ENCODE assay signal across 8 mouse cellular contexts in genomic region chr7:99483271-99483923, GRCm38 (mm10). TPM values are rescaled to one million over a fixed set of nuclear protein-coding genes. Genes with fewer than 3 reads are reported as not detected.
DNase-seq lines count a peak whose midpoint lies in the region; ATAC-seq and TF ChIP-seq lines count a peak whose summit lies in the region.

TSS of gene Rps3 (minus strand) at chr7:99483738.

- WGBS in heart, embryonic 11.5 days (ENCODE audit: insufficient replicate concordance): under 1% methylated on average over 45 of the region's 45 CpGs
- WGBS in kidney, embryonic 16.5 days: under 1% methylated on average over 44 of the region's 45 CpGs
- WGBS in liver, adult 2 months: under 1% methylated on average over 45 of the region's 45 CpGs

- peaks cover 54% of the 10 kb centered on the region for H3K4me1 ChIP-seq in erythroblast, embryonic 14.5 days (ENCODE audit: control insufficient read depth)
- peaks cover 26% of the 10 kb centered on the region for H3K4me1 ChIP-seq in heart, embryonic 11.5 days (ENCODE audit: control insufficient read depth, insufficient read depth, low read length)
- H3K4me1 ChIP-seq in kidney, embryonic 16.5 days (ENCODE audit: insufficient read depth, low read length): peaks cover 30% of the 10 kb centered on the region
- H3K4me1 ChIP-seq in liver, adult 2 months (ENCODE audit: control insufficient read depth, insufficient read depth, low read length): peaks cover 16% of the 10 kb centered on the region

- peak within 1 kb of the TSS; percentile 92 for H3K4me2 ChIP-seq in heart, embryonic 11.5 days
- peak within 1 kb of the TSS; percentile 87 for H3K4me2 ChIP-seq in kidney, embryonic 16.5 days (replicated peaks; ENCODE audit: low read depth, low read length)
- H3K4me2 ChIP-seq in myocyte (ENCODE audit: low read depth): peak within 1 kb of the TSS; percentile 98

- H3K79me3 ChIP-seq in C2C12 (ENCODE audit: low read depth): peaks cover 33% of the 10 kb centered on the region

- DNase-seq in brain, embryonic 14.5 days (ENCODE audit: low read depth): peak; percentile 100
- DNase-seq in liver, adult 2 months (ENCODE audit: extremely low read depth, low read depth, low spot score): peak; percentile 98
- DNase-seq in splenic B cell, adult 2 months (ENCODE audit: low read depth, low spot score): peak; percentile 98

- no peak for TF ChIP-seq CTCF in C2C12 (IDR thresholded peaks at IDR 0.05; ENCODE audit: control insufficient read depth, insufficient read depth, insufficient read length)
- TF ChIP-seq CTCF in brain, embryonic 14.5 days (IDR thresholded peaks at IDR 0.05; ENCODE audit: borderline replicate concordance, extremely low read depth, insufficient read depth, insufficient read length): no peak
- TF ChIP-seq CTCF in liver, adult 2 months (IDR thresholded peaks at IDR 0.05; ENCODE audit: low read depth, low read length): no peak

- H3K36me3 ChIP-seq in C2C12 (ENCODE audit: control insufficient read depth, insufficient read depth): peaks cover 35% of the 10 kb centered on the region
- H3K36me3 ChIP-seq in erythroblast, embryonic 14.5 days (ENCODE audit: control insufficient read depth): peaks cover 44% of the 10 kb centered on the region
- H3K36me3 ChIP-seq in heart, embryonic 11.5 days (ENCODE audit: control insufficient read depth, insufficient read depth, low read length): peaks cover 33% of the 10 kb centered on the region
- H3K36me3 ChIP-seq in kidney, embryonic 16.5 days (ENCODE audit: insufficient read depth, low read length): peaks cover 39% of the 10 kb centered on the region
- H3K36me3 ChIP-seq in liver, adult 2 months (ENCODE audit: control insufficient read depth, insufficient read depth, low read length): peaks cover 37% of the 10 kb centered on the region
- H3K36me3 ChIP-seq in myocyte (ENCODE audit: control insufficient read depth, insufficient read depth): no peaks in the 10 kb centered on the region
- peaks cover 7% of the 10 kb centered on the region for H3K36me3 ChIP-seq in splenic B cell, adult 2 months (ENCODE audit: control insufficient read depth, insufficient read depth, low read length, poor library complexity, severe bottlenecking)

- TF ChIP-seq POLR2A in brain, embryonic 14.5 days (IDR thresholded peaks at IDR 0.05; ENCODE audit: borderline replicate concordance, extremely low read depth, insufficient read depth, insufficient read length, poor library complexity, severe bottlenecking): peak; percentile 76; the same call in 1 of the 2 replicates
- peak; percentile 87 for TF ChIP-seq POLR2A in liver, adult 2 months (IDR thresholded peaks at IDR 0.05; ENCODE audit: extremely low read depth, insufficient read depth, low read length)
- peak; percentile 75 for TF ChIP-seq POLR2A in myocyte (IDR thresholded peaks at IDR 0.05; ENCODE audit: insufficient read length, low read depth)

- H3K9ac ChIP-seq in heart, embryonic 11.5 days (ENCODE audit: low read depth, low read length): peak within 1 kb of the TSS; percentile 98
- peak within 1 kb of the TSS; percentile 94 for H3K9ac ChIP-seq in kidney, embryonic 16.5 days (replicated peaks; ENCODE audit: low read length)
- peak within 1 kb of the TSS; percentile 86 for H3K9ac ChIP-seq in liver, adult 2 months (ENCODE audit: low read depth, low read length)

- H3K79me2 ChIP-seq in C2C12 (ENCODE audit: control insufficient read depth, insufficient read depth) (peaks cover 49% of the 10 kb centered on the region), myocyte (ENCODE audit: control insufficient read depth, insufficient read depth) (peaks cover 24% of the 10 kb centered on the region)
- peaks cover 15% of the 10 kb centered on the region; the same call in 1 of the 2 replicates for H3K79me2 ChIP-seq in liver, adult 2 months (ENCODE audit: control insufficient read depth, insufficient read depth, low read length)

- H3K27ac ChIP-seq in heart, embryonic 11.5 days (ENCODE audit: low read depth, low read length): peak within 1 kb of the TSS; percentile 86
- peak within 1 kb of the TSS; percentile 82 for H3K27ac ChIP-seq in kidney, embryonic 16.5 days (ENCODE audit: low read length)
- peak within 1 kb of the TSS; percentile 23 for H3K27ac ChIP-seq in liver, adult 2 months (replicated peaks; ENCODE audit: insufficient read depth, low read depth, low read length)

- ATAC-seq in heart, embryonic 11.5 days (replicated peaks; ENCODE audit: insufficient number of reproducible peaks, low FRiP score, low TSS enrichment): peak; percentile 89
- ATAC-seq in kidney, embryonic 16.5 days (ENCODE audit: low FRiP score, low TSS enrichment): peak; percentile 96

- H3K4me3 ChIP-seq in C2C12 (ENCODE audit: insufficient read depth, poor library complexity, severe bottlenecking): peak within 1 kb of the TSS; percentile 85
- H3K4me3 ChIP-seq in erythroblast, embryonic 14.5 days (replicated peaks): peak within 1 kb of the TSS; percentile 82
- peak within 1 kb of the TSS; percentile 92 for H3K4me3 ChIP-seq in heart, embryonic 11.5 days (ENCODE audit: low read depth, low read length)
- peak within 1 kb of the TSS; percentile 85 for H3K4me3 ChIP-seq in kidney, embryonic 16.5 days (ENCODE audit: low read length)
- H3K4me3 ChIP-seq in liver, adult 2 months (ENCODE audit: insufficient read depth, low read depth, low read length): peak within 1 kb of the TSS; percentile 58
- peak within 1 kb of the TSS; percentile 87 for H3K4me3 ChIP-seq in myocyte

- H3ac ChIP-seq in C2C12 (ENCODE audit: control insufficient read depth, insufficient read length, low read depth) (peak within 1 kb of the TSS; percentile 50), myocyte (ENCODE audit: control insufficient read depth, insufficient read length) (peak within 1 kb of the TSS; percentile 42)

- no peaks in the 10 kb centered on the region for H3K9me3 ChIP-seq in erythroblast, embryonic 14.5 days (ENCODE audit: control insufficient read depth, low read length)
- no peaks in the 10 kb centered on the region for H3K9me3 ChIP-seq in heart, embryonic 11.5 days (replicated peaks; ENCODE audit: control insufficient read depth, low read length)
- H3K9me3 ChIP-seq in kidney, embryonic 16.5 days (ENCODE audit: low read length): no peaks in the 10 kb centered on the region

- H3K27me3 ChIP-seq in C2C12 (ENCODE audit: control insufficient read depth, insufficient read depth, insufficient read length) (no peaks in the 10 kb centered on the region), myocyte (ENCODE audit: control insufficient read depth, insufficient read depth, insufficient read length) (no peaks in the 10 kb centered on the region)
- H3K27me3 ChIP-seq in erythroblast, embryonic 14.5 days (ENCODE audit: control insufficient read depth): peaks cover 2% of the 10 kb centered on the region; the same call in 1 of the 2 replicates
- H3K27me3 ChIP-seq in heart, embryonic 11.5 days (ENCODE audit: control insufficient read depth, insufficient read depth, low read length): no peaks in the 10 kb centered on the region; the same call in 1 of the 2 replicates
- H3K27me3 ChIP-seq in kidney, embryonic 16.5 days (ENCODE audit: insufficient read depth, low read length): 0 out of 2 replicates have a peak, but pooled peaks cover 5% of the 10 kb centered on the region
- no peaks in the 10 kb centered on the region for H3K27me3 ChIP-seq in liver, adult 2 months (ENCODE audit: control insufficient read depth, insufficient read depth, low read length)
- no peaks in the 10 kb centered on the region for H3K27me3 ChIP-seq in splenic B cell, adult 2 months (ENCODE audit: control insufficient read depth, insufficient read depth, low read length, poor library complexity, severe bottlenecking)

TF ChIP-seq in C2C12, 6 proteins besides CTCF, POLR2A, EP300 and RAD21:
- TF ChIP-seq USF1 (IDR thresholded peaks at IDR 0.05; ENCODE audit: low read depth) (no peak), CEBPB (IDR thresholded peaks at IDR 0.05; ENCODE audit: low read depth) (no peak), MYOD1 (IDR thresholded peaks at IDR 0.05; ENCODE audit: control insufficient read depth, insufficient read length, low read depth) (no peak), MYOG (IDR thresholded peaks at IDR 0.05; ENCODE audit: control insufficient read depth, extremely low read depth, insufficient read length) (no peak), MAX (IDR thresholded peaks at IDR 0.05) (peak; percentile 65), FOSL1 (IDR thresholded peaks at IDR 0.05; ENCODE audit: insufficient read depth, low read length, poor library complexity, severe bottlenecking) (no peak)

TF ChIP-seq in myocyte, 11 proteins besides CTCF, POLR2A, EP300 and RAD21:
- TF ChIP-seq TCF3 (IDR thresholded peaks at IDR 0.05; ENCODE audit: insufficient read length, low read depth) (no peak), MYOD1 (IDR thresholded peaks at IDR 0.05; ENCODE audit: control insufficient read depth in 1 of 3, insufficient read length in 2 of 3, low read depth in 2 of 3) (no peak), MAX (IDR thresholded peaks at IDR 0.05; ENCODE audit: low read depth) (no peak), CEBPB (IDR thresholded peaks at IDR 0.05; ENCODE audit: insufficient read depth, poor library complexity, severe bottlenecking) (no peak), POLR2AphosphoS2 (IDR thresholded peaks at IDR 0.05; ENCODE audit: insufficient read length, low read depth) (peak; percentile 70), USF1 (IDR thresholded peaks at IDR 0.05; ENCODE audit: low read depth) (no peak), SRF (IDR thresholded peaks at IDR 0.05; ENCODE audit: control insufficient read depth, insufficient read length, low read depth) (peak; percentile 29)

RNA-seq across cellular contexts. Expression of gene Rps3, which starts in this region (rescaled TPM):
- polyA plus RNA-seq in C2C12 (2012; fragmentation: generic; extraction: Trizol) (2,967 TPM), myocyte (2012; fragmentation: generic; extraction: Trizol) (2,049 TPM)
- polyA plus RNA-seq in brain, embryonic 14.5 days (2012; rRNA removed): 722 and 820 TPM in 2 replicates
- polyA plus RNA-seq in erythroblast, embryonic 14.5 days (2012): 40.9 and 83.1 TPM in 2 replicates
- 591 and 608 TPM in 2 replicates for polyA plus RNA-seq in heart, embryonic 11.5 days (2014; fragmentation: Nextera tagmentation; extraction: Ambion mirVana)
- 746 and 752 TPM in 2 replicates for polyA plus RNA-seq in kidney, embryonic 16.5 days (2015; fragmentation: Nextera tagmentation; extraction: Ambion mirVana)
- 462 and 473 TPM in 2 replicates for total RNA-seq in liver, adult 2 months (2014; rRNA removed)
- 147 and 154 TPM in 2 replicates for polyA plus RNA-seq in liver, adult 2 months (2012; rRNA removed)

Comparison
In these comparisons a context has a peak if more than half of its experiments do, and no peak if none do; other contexts are left out.
1. Peak in every context shown above with its lines: DNase-seq, ATAC-seq, H3K4me3 ChIP-seq and H3K27ac ChIP-seq.
2. H3K27ac ChIP-seq: peak in every context shown above with its lines; median percentile 86 in heart, embryonic 11.5 days; 82 in kidney, embryonic 16.5 days; 23 in liver, adult 2 months.